Mouse (Mus musculus) liver, embryonic 13.5 days (tissue): ENCODE results near the gene 2310022A10Rik. TPM values are rescaled to one million over a fixed set of nuclear protein-coding genes. Genes with fewer than 3 reads are reported as not detected.

Source experiments
- ATAC-seq: fragments of 200-750 bp; cut with Nextera tagmentation; 2 replicates; pipeline ENCODE4 v1.8.0; 2017; ENCODE audit warnings: low read depth, mild to moderate bottlenecking, moderate number of reproducible peaks, moderate library complexity
- DNase-seq: peaks from one replicate; pipeline ENCODE4 v3.0.0; 2022
- H3K27ac ChIP-seq: fragments of 300-500 bp; sonication (generic); 2 replicates; pipeline ENCODE4 v1.5.1; 2015; ENCODE audit warnings: moderate library complexity, mild to moderate bottlenecking, inconsistent platforms
- H3K27me3 ChIP-seq: fragments of 300-500 bp; sonication (generic); 2 replicates; pipeline ENCODE4 v1.6.1; 2015; ENCODE audit warnings: mild to moderate bottlenecking, inconsistent platforms
- H3K36me3 ChIP-seq: fragments of 300-500 bp; sonication (generic); 2 replicates; pipeline ENCODE4 v1.6.1; 2015; ENCODE audit warnings: mild to moderate bottlenecking, inconsistent platforms
- H3K4me1 ChIP-seq: fragments of 300-500 bp; sonication (generic); replicated peaks from 2 replicates; pipeline ENCODE4 v1.6.1; 2015; ENCODE audit warnings: inconsistent platforms
- H3K4me2 ChIP-seq: fragments of 300-500 bp; sonication (generic); 2 replicates; pipeline ENCODE4 v1.6.1; 2015; ENCODE audit warnings: inconsistent platforms, mild to moderate bottlenecking, moderate library complexity
- H3K4me3 ChIP-seq: fragments of 300-500 bp; sonication (generic); replicated peaks from 2 replicates; pipeline ENCODE4 v1.5.1; 2015; ENCODE audit warnings: mild to moderate bottlenecking, inconsistent platforms
- H3K9ac ChIP-seq: fragments of 300-500 bp; sonication (generic); 2 replicates; pipeline ENCODE4 v1.6.1; 2015; ENCODE audit warnings: mild to moderate bottlenecking, inconsistent platforms
- H3K9me3 ChIP-seq: fragments of 300-500 bp; sonication (generic); replicated peaks from 2 replicates; pipeline ENCODE4 v1.6.1; 2016; ENCODE audit warnings: inconsistent platforms
- WGBS: fragments of 180-500 bp; shearing (Covaris S2); methylation state at CpG from one replicate; pipeline ENCODE4 v1.1.7; 2015; ENCODE audit not compliant: insufficient replicate concordance; 5-methylcytosine and 5-hydroxymethylcytosine counted together
- polyA plus RNA-seq: library from polyadenylated mRNA; unstranded; fragments of >200 nt; fragmentation: Nextera tagmentation; extraction: Ambion mirVana; gene quantifications from 2 replicates; pipeline ENCODE4 v1.2.1, GENCODE M21; 2015

2310022A10Rik gene
- polyA plus RNA-seq, result 19.7 and 22.8 TPM in 2 replicates

- peak within 1 kb of the TSS; percentile 82 for H3K27ac ChIP-seq
- peak within 1 kb of the TSS; percentile 81 for H3K4me2 ChIP-seq
- H3K4me3 ChIP-seq, result peak within 1 kb of the TSS; percentile 84
- no peaks in the 10 kb centered on the region for H3K9me3 ChIP-seq
- DNase-seq (peak; percentile 96), ATAC-seq (peak; percentile 100)
- WGBS, result under 1% methylated on average over 41 of the region's 41 CpGs
- H3K9ac ChIP-seq, result peak within 1 kb of the TSS; percentile 87
- H3K4me1 ChIP-seq, result peaks cover 31% of the 10 kb centered on the region
- H3K27me3 ChIP-seq, result no peaks in the 10 kb centered on the region
- H3K36me3 ChIP-seq, result peaks cover 12% of the 10 kb centered on the region
Measured at GRCm38 (mm10) chr7:27552931-27553513, at the start of gene 2310022A10Rik, which contains the start of gene Pld3. TSS of gene 2310022A10Rik (plus strand) at chr7:27553233. TSS of gene Pld3 (minus strand) at chr7:27553218.

- no peaks in the 10 kb centered on the region for H3K27me3 ChIP-seq
- peak overlapping the region; percentile 99 for H3K27ac ChIP-seq
- H3K36me3 ChIP-seq, result no peaks in the 10 kb centered on the region
- H3K4me2 ChIP-seq, result peak overlapping the region; percentile 87
- H3K4me3 ChIP-seq, result peak overlapping the region; percentile 69
- no peak for ATAC-seq
- H3K9me3 ChIP-seq, result no peaks in the 10 kb centered on the region
- WGBS, result 36% methylated on average over 9 of the region's 9 CpGs
- peak overlapping the region; percentile 73 for H3K9ac ChIP-seq
- no peak for DNase-seq
- H3K4me1 ChIP-seq, result peaks cover 36% of the 10 kb centered on the region
Measured at GRCm38 (mm10) chr7:27506765-27507370, 46.2 kb upstream of the 2310022A10Rik start.

GRCm38 (mm10) chr7:27507711-27508647, 45.1 kb upstream of the 2310022A10Rik start:
- Histone ChIP-seq H3K4me3 (peak overlapping the region; percentile 69), H3K4me1 (peaks cover 32% of the 10 kb centered on the region), H3K36me3 (no peaks in the 10 kb centered on the region), H3K27me3 (no peaks in the 10 kb centered on the region), H3K9ac (peak overlapping the region; percentile 74), H3K9me3 (no peaks in the 10 kb centered on the region), H3K27ac (peak overlapping the region; percentile 99), H3K4me2 (peak overlapping the region; percentile 87)
- ATAC-seq, result peak; percentile 95
- WGBS, result under 1% methylated on average over 54 of the region's 54 CpGs
- peak; percentile 100 for DNase-seq

DNA sequence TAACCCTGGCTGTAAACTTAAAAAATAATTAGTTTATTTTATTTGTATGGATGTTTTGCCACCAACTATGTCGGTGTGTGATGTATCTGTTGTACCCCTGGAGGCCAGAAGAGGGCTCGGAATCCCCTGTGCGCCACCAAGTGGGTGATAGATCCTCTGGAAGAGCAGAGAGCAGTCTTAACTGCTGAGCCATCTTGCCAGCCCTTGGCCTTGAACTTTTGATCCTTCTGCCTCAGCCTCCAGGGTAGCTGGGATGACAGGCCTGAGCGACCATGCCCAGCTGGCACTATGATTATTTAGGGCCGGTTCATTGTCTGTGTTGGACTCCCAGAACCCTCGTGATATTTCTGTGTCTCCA, 44.4 kb upstream of the 2310022A10Rik start:
- ATAC-seq, result peak; percentile 79
- peak; percentile 71 for DNase-seq
- no peaks in the 10 kb centered on the region for H3K9me3 ChIP-seq
- peak overlapping the region; percentile 74 for H3K9ac ChIP-seq
- H3K27me3 ChIP-seq, result no peaks in the 10 kb centered on the region
- peaks cover 31% of the 10 kb centered on the region for H3K4me1 ChIP-seq
- H3K4me3 ChIP-seq, result peak overlapping the region; percentile 69
- peak overlapping the region; percentile 99 for H3K27ac ChIP-seq
- 16% methylated on average over 6 of the region's 6 CpGs for whole genome bisulfite sequencing
- H3K4me2 ChIP-seq, result peak overlapping the region; percentile 87
- no peaks in the 10 kb centered on the region for H3K36me3 ChIP-seq

DNA sequence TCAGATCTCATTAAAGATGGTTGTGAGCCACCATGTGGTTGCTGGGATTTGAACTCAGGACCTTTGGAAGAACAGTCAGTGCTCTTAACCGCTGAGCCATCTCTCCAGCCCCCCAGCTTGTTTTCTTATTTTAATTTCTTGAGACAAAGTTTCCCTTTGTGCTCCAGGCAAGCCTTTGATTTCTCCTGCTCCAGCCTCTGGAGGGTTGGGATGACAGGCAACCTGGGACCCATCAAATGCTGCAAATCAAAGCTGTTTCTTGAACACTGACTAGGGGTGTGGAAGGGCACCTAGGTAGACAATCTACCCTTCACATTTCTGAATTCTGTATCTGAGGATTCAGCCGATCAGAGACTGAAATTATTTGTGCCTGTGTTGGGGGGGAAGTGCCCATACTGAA, 42.2 kb upstream of the 2310022A10Rik start:
- DNase-seq (no peak), ATAC-seq (no peak)
- no peak overlapping the region for H3K27ac ChIP-seq
- H3K36me3 ChIP-seq, result no peaks in the 10 kb centered on the region
- 70% methylated on average over 2 of the region's 2 CpGs for WGBS
- peaks cover 34% of the 10 kb centered on the region for H3K4me1 ChIP-seq
- no peak overlapping the region for H3K4me2 ChIP-seq
- no peak overlapping the region for H3K9ac ChIP-seq
- no peaks in the 10 kb centered on the region for H3K9me3 ChIP-seq
- H3K4me3 ChIP-seq, result no peak overlapping the region
- no peaks in the 10 kb centered on the region for H3K27me3 ChIP-seq

DNA sequence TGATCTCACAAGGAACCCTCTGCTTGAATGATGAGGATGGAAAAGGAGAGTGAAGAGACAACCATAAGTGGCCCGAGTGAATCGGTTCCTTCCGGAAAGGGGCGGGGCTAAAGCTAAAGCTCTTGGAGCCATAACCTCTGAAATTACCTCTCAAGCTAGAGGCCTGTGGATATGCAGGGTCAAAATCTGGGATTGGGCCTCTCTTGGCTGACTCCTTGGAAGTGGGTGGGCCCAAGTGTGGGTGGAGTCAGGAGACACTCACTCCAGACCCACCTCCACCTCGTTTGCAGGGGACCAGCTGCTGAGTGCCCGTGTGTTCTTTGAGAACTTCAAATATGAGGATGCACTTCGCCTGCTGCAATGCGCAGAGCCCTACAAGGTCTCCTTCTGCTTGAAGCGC, 38.1 kb upstream of the 2310022A10Rik start:
- H3K27ac ChIP-seq, result no peak overlapping the region
- peaks cover 5% of the 10 kb centered on the region; the same call in 1 of the 2 replicates for H3K9me3 ChIP-seq
- no peak overlapping the region for H3K4me3 ChIP-seq
- DNase-seq (no peak), ATAC-seq (no peak)
- peaks cover 6% of the 10 kb centered on the region; the same call in 1 of the 2 replicates for H3K4me1 ChIP-seq
- WGBS, result 69% methylated on average over 9 of the region's 9 CpGs
- no peaks in the 10 kb centered on the region for H3K27me3 ChIP-seq
- no peak overlapping the region for H3K4me2 ChIP-seq
- no peak overlapping the region for H3K9ac ChIP-seq
- H3K36me3 ChIP-seq, result 0 out of 2 replicates have a peak, but pooled peaks cover 6% of the 10 kb centered on the region

GRCm38 (mm10) chr7:27518314-27518713, 34.7 kb upstream of the 2310022A10Rik start:
- DNase-seq (no peak), ATAC-seq (no peak)
- peaks cover 9% of the 10 kb centered on the region for H3K4me1 ChIP-seq
- H3K4me3 ChIP-seq, result no peak overlapping the region
- peaks cover 6% of the 10 kb centered on the region; the same call in 1 of the 2 replicates for H3K9me3 ChIP-seq
- no peak overlapping the region for H3K9ac ChIP-seq
- H3K36me3 ChIP-seq, result 0 out of 2 replicates have a peak, but pooled peaks cover 6% of the 10 kb centered on the region
- H3K27me3 ChIP-seq, result no peaks in the 10 kb centered on the region
- WGBS, result 65% methylated on average over 9 of the region's 9 CpGs
- no peak overlapping the region for H3K4me2 ChIP-seq
- no peak overlapping the region for H3K27ac ChIP-seq

DNA sequence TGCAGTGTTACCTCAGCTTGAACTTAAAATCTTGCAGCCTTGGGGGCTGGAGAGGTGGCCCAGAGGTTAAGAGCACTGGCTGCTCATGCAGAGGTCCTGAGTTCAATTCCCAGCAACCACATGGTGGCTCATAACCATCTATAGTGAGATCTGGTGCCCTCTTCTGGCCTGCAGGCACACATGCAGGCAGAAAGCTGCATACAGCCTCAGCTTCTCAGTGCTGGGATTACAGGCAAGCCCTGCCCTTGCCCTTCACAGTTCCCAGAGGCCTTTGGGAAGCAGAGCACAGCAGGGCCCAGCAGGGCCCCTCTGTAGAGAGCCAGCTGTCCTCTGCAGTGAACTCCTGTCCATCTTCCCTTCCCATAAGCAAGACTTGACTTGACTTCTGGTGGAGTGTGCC, 32.9 kb upstream of the 2310022A10Rik start:
- Histone ChIP-seq H3K36me3 (0 out of 2 replicates have a peak, but pooled peaks cover 6% of the 10 kb centered on the region), H3K27ac (no peak overlapping the region), H3K4me1 (peaks cover 7% of the 10 kb centered on the region), H3K4me2 (no peak overlapping the region), H3K4me3 (no peak overlapping the region), H3K27me3 (no peaks in the 10 kb centered on the region), H3K9ac (no peak overlapping the region), H3K9me3 (peaks cover 6% of the 10 kb centered on the region; the same call in 1 of the 2 replicates)
- DNase-seq (no peak), ATAC-seq (no peak)

- Histone ChIP-seq H3K27me3 (no peaks in the 10 kb centered on the region), H3K9me3 (peaks cover 6% of the 10 kb centered on the region; the same call in 1 of the 2 replicates), H3K4me3 (no peak overlapping the region), H3K4me2 (no peak overlapping the region), H3K36me3 (0 out of 2 replicates have a peak, but pooled peaks cover 6% of the 10 kb centered on the region), H3K27ac (no peak overlapping the region), H3K4me1 (peaks cover 12% of the 10 kb centered on the region), H3K9ac (no peak overlapping the region)
- WGBS, result 44% methylated on average over 1 of the region's 1 CpGs
- DNase-seq, result no peak
- no peak for ATAC-seq
Measured at GRCm38 (mm10) chr7:27520599-27520998, 32.4 kb upstream of the 2310022A10Rik start.

DNA sequence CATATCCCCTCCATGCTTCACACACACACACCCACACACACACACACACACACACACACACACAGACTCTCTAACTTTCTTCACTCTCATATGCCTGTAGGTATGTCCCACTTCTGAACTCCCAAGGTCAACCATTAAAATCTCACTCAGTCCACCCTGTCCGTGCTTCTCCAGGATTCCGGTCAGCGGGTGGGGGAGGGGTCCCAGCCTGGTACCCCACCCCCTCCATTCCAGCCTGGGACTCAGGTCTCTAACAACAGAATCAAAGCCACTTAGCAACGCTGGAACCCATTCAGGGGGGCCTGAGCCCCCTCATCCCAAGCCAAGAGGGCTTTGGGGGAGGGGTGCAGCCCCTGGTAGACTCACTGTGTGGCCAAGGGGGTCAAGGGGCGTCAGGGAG, 30.1 kb upstream of the 2310022A10Rik start, which contains the start of gene Hipk4:
Gene Hipk4, plus strand, starts transcription at position 301 of the 400 bp plus-strand sequence.
- no peak for DNase-seq
- Histone ChIP-seq H3K36me3 (0 out of 2 replicates have a peak, but pooled peaks cover 6% of the 10 kb centered on the region), H3K4me2 (no peak within 1 kb of the TSS), H3K27ac (no peak within 1 kb of the TSS), H3K4me3 (no peak within 1 kb of the TSS), H3K9me3 (peaks cover 6% of the 10 kb centered on the region; the same call in 1 of the 2 replicates), H3K4me1 (peaks cover 27% of the 10 kb centered on the region), H3K27me3 (no peaks in the 10 kb centered on the region), H3K9ac (no peak within 1 kb of the TSS)
- ATAC-seq, result no peak
- 61% methylated on average over 5 of the region's 5 CpGs for WGBS

DNA sequence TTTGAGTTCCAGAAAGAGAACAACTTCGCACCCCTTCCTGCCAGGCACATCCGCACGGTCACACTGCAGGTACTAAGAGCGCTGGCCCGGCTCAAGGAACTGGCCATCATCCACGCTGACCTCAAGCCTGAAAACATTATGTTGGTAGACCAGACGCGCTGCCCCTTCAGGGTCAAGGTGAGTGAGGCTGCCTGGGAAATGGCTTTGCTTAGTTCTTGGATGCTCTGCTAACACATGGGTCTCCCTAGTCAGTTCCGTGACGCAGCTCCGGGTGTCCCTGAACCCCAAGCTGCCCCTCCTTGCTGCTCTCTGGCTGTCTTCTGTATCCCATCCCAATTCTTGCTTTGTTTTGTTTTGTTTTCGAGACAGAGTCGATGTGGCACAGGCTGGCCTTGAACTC, 29.2 kb upstream of the 2310022A10Rik start:
- H3K36me3 ChIP-seq, result 0 out of 2 replicates have a peak, but pooled peaks cover 6% of the 10 kb centered on the region
- DNase-seq (no peak), ATAC-seq (no peak)
- no peaks in the 10 kb centered on the region for H3K27me3 ChIP-seq
- peaks cover 27% of the 10 kb centered on the region for H3K4me1 ChIP-seq
- H3K9ac ChIP-seq, result no peak overlapping the region
- H3K9me3 ChIP-seq, result peaks cover 6% of the 10 kb centered on the region; the same call in 1 of the 2 replicates
- WGBS, result 89% methylated on average over 13 of the region's 13 CpGs
- no peak overlapping the region for H3K4me3 ChIP-seq
- H3K27ac ChIP-seq, result no peak overlapping the region
- no peak overlapping the region for H3K4me2 ChIP-seq
